Mouse (Mus musculus) MEL (cell line): ENCODE data around the gene Fam120c.
"Not testable (repeated sequence)": the region's sequence is repeated elsewhere in the genome, so short reads cannot be mapped to it uniquely, and the experiment has no call there.

ENCODE experiments used
- CTCF ChIP-seq, 3 experiments: IDR thresholded peaks in 2 of 3; conservative IDR thresholded peaks in 1 of 3; 2 replicates each; pipeline ENCODE4 v1.5.1; 2011 to 2012; ENCODE audit warnings: low read length in 3 of 3, low read depth in 2 of 3, mild to moderate bottlenecking in 2 of 3, improper control_type of control experiment in 1 of 3, inconsistent platforms in 1 of 3, mixed read lengths in 1 of 3, moderate library complexity in 1 of 3; ENCODE audit not compliant: control insufficient read depth in 1 of 3, insufficient read depth in 1 of 3, poor library complexity in 1 of 3, severe bottlenecking in 1 of 3
- GABPA ChIP-seq: IDR thresholded peaks from 2 replicates; pipeline ENCODE4 v1.6.1; 2012; ENCODE audit warnings: low read depth, mild to moderate bottlenecking, inconsistent platforms, low read length, improper control_type of control experiment, moderate library complexity
- GATA1 ChIP-seq: IDR thresholded peaks from 2 replicates; pipeline ENCODE4 v1.6.1; 2011; ENCODE audit warnings: low read depth, low read length, improper control_type of control experiment
- HCFC1 ChIP-seq: IDR thresholded peaks from 2 replicates; pipeline ENCODE4 v1.6.1; 2012; ENCODE audit warnings: low read depth, mild to moderate bottlenecking, inconsistent platforms, low read length, improper control_type of control experiment, moderate library complexity
- MAFK ChIP-seq: IDR thresholded peaks from 2 replicates; pipeline ENCODE4 v1.6.1; 2011; ENCODE audit warnings: low read depth, mild to moderate bottlenecking, low read length, improper control_type of control experiment, borderline replicate concordance
- MAX ChIP-seq: IDR thresholded peaks from 2 replicates; pipeline ENCODE4 v1.6.1; 2011; ENCODE audit warnings: low read length, improper control_type of control experiment
- MAZ ChIP-seq: IDR thresholded peaks from 2 replicates; pipeline ENCODE4 v1.6.1; 2012; ENCODE audit warnings: low read depth, mild to moderate bottlenecking, inconsistent platforms, low read length, improper control_type of control experiment
- MXI1 ChIP-seq: IDR thresholded peaks from 2 replicates; pipeline ENCODE4 v1.6.1; 2011; ENCODE audit warnings: mild to moderate bottlenecking, low read depth, low read length, improper control_type of control experiment
- POLR2A ChIP-seq, 2 experiments: IDR thresholded peaks; 2 replicates each; pipeline ENCODE4 v1.6.1; 2011 to 2012; ENCODE audit warnings: low read length in 2 of 2, mild to moderate bottlenecking in 2 of 2, control low read depth in 1 of 2, improper control_type of control experiment in 1 of 2, low read depth in 1 of 2, moderate library complexity in 1 of 2; ENCODE audit not compliant: control insufficient read depth in 1 of 2, insufficient read depth in 1 of 2, poor library complexity in 1 of 2
- ZNF384 ChIP-seq: IDR thresholded peaks from 2 replicates; pipeline ENCODE4 v1.6.1; 2012; ENCODE audit warnings: low read depth, mild to moderate bottlenecking, inconsistent platforms, low read length, improper control_type of control experiment

DNA sequence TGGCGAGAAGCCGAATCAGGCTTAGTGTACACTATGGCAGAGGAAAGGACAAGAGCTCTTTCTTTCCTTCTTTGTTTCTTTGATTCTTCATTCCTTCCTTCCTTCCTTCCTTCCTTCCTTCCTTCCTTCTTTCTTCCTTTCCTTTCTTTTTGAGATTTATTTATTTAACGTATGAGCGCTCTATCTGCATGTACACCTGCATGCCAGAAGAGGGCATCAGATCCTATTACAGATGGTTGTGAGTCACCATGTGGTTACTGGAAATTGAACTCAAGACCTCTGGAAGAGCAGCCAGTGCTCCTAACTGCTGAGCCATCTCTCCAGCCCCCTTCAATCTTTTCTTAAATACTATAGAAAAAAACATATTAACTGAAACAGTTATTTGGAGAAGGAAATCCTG is 149.3 kb downstream of the Fam120c start:
- TF ChIP-seq GATA1; HCFC1; MAFK; ZNF384; MXI1; POLR2A (IDR thresholded peaks at IDR 0.05; ENCODE audit: control insufficient read depth in 1 of 2, insufficient read depth in 1 of 2, low read depth in 1 of 2, low read length in 2 of 2, poor library complexity in 1 of 2); GABPA; MAX; MAZ: not testable (repeated sequence)
- TF ChIP-seq CTCF (IDR thresholded peaks at IDR 0.05 in 2 of 3, conservative IDR thresholded peaks at IDR 0.05 in 1 of 3; ENCODE audit: control insufficient read depth in 1 of 3, insufficient read depth in 1 of 3, low read depth in 2 of 3, low read length in 3 of 3, poor library complexity in 1 of 3, severe bottlenecking in 1 of 3): peak; percentile 13 to 50 (median 27); a peak in 3 of 6 replicates
